Mouse (Mus musculus) lung, embryonic 14.5 days (tissue): ENCODE data around the gene Hkdc1. TPM values are rescaled to one million over a fixed set of nuclear protein-coding genes. Genes with fewer than 3 reads are reported as not detected.
"Not testable (repeated sequence)": the region's sequence is repeated elsewhere in the genome, so short reads cannot be mapped to it uniquely, and the experiment has no call there.

Experiments used
- ATAC-seq: fragments of 200-750 bp; cut with Nextera tagmentation; 2 replicates; pipeline ENCODE4 v1.8.0; 2017; ENCODE audit warnings: mild to moderate bottlenecking, moderate TSS enrichment, moderate library complexity; ENCODE audit not compliant: insufficient read depth
- DNase-seq: peaks from one replicate; pipeline ENCODE4 v3.0.0-alpha.2; 2015
- H3K27ac ChIP-seq: fragments of 300-500 bp; sonication (generic); 2 replicates; pipeline ENCODE4 v1.5.1; 2014; ENCODE audit warnings: low read depth, mild to moderate bottlenecking, moderate library complexity
- H3K27me3 ChIP-seq: fragments of 300-500 bp; sonication (generic); 2 replicates; pipeline ENCODE4 v1.6.1; 2014; ENCODE audit warnings: low read length, control low read depth; ENCODE audit not compliant: insufficient read depth
- H3K36me3 ChIP-seq: fragments of 300-500 bp; sonication (generic); 2 replicates; pipeline ENCODE4 v1.6.1; 2014; ENCODE audit warnings: control low read depth; ENCODE audit not compliant: insufficient read depth
- H3K4me1 ChIP-seq: fragments of 300-500 bp; sonication (generic); 2 replicates; pipeline ENCODE4 v1.6.1; 2014; ENCODE audit warnings: antibody characterized with exemption, control low read depth; ENCODE audit not compliant: insufficient read depth
- H3K4me2 ChIP-seq: fragments of 300-500 bp; sonication (generic); 2 replicates; pipeline ENCODE4 v1.6.1; 2014; ENCODE audit warnings: mild to moderate bottlenecking
- H3K4me3 ChIP-seq: fragments of 300-500 bp; sonication (generic); 2 replicates; pipeline ENCODE4 v1.5.1; 2014; ENCODE audit warnings: low read depth, low read length
- H3K9ac ChIP-seq: fragments of 300-500 bp; sonication (generic); 2 replicates; pipeline ENCODE4 v1.6.1; 2014
- H3K9me3 ChIP-seq: fragments of 300-500 bp; sonication (generic); 2 replicates; pipeline ENCODE4 v1.6.1; 2016; ENCODE audit warnings: low read depth, low read length, control low read depth
- CTCF ChIP-seq: IDR thresholded peaks from 2 replicates; pipeline ENCODE4 v1.5.1; 2016; ENCODE audit warnings: antibody characterized with exemption, low read depth
- WGBS: fragments of 180-500 bp; shearing (Covaris S2); extraction: QIAGEN DNeasy Blood & Tissue Kit; methylation state at CpG from one replicate; pipeline ENCODE4 v1.1.7; 2014; 5-methylcytosine and 5-hydroxymethylcytosine counted together
- polyA plus RNA-seq: library from polyadenylated mRNA; unstranded; fragments of >200 nt; fragmentation: Nextera tagmentation; extraction: Ambion mirVana; gene quantifications from 2 replicates; pipeline ENCODE4 v1.2.1, GENCODE M21; 2014

Hkdc1 gene
- 1.4 and 1.5 TPM in 2 replicates for polyA plus RNA-seq

DNA sequence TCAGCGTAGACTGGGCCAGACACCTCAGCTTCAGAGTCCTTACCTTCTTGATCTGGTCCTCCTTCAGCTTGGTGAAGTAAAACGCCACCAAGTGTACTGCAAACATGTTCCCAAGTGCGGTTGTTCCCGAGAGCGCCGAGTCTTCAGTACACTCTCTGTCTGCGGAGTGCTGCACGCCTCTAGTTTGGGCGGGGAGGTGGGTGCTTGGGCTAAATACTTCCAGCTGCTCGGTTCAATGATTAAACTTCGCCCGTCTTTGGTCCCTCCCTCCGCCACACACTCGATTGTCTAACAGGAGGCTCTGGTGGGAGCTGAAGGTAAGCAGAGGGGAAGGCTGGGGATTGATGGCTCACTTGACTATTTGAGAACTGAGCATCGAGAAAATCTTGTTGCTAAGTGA lies at the start of gene Hkdc1:
Gene Hkdc1, minus strand, starts transcription at position 237 of the 400 bp plus-strand sequence.
- DNase-seq, result peak; percentile 47
- peak within 1 kb of the TSS; percentile 21 for H3K27ac ChIP-seq
- no peak within 1 kb of the TSS for H3K4me3 ChIP-seq
- no peak within 1 kb of the TSS for H3K4me2 ChIP-seq
- TF ChIP-seq CTCF, result no peak
- H3K4me1 ChIP-seq, result 0 out of 2 replicates have a peak, but pooled peaks cover 4% of the 10 kb centered on the region
- no peaks in the 10 kb centered on the region for H3K36me3 ChIP-seq
- H3K9ac ChIP-seq, result no peak within 1 kb of the TSS
- H3K27me3 ChIP-seq, result no peaks in the 10 kb centered on the region
- peak; percentile 35; the same call in 1 of the 2 replicates for ATAC-seq
- WGBS, result 38% methylated on average over 15 of the region's 15 CpGs
- H3K9me3 ChIP-seq, result no peaks in the 10 kb centered on the region

DNA sequence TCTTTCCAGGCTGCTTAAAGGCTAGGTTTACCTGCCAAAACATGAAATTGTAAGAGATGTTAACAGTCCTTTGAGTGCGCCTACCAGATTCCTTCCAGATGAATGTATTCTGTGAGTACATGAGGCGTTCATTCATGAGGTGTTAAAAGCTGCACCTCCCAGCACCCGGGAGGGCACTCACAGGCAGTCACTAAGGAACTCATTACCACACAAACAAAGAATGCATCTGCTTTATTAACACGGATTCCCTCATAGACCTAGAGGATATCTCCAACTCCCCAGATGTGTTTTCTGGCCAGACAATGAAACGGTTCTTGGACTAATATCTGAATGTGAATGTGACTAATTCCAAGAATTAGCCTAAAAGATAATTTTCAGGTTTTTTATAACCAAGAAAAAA lies 48.8 kb upstream of the Hkdc1 start:
- H3K9me3 ChIP-seq, result no peaks in the 10 kb centered on the region
- no peak overlapping the region for H3K4me3 ChIP-seq
- 72% methylated on average over 5 of the region's 5 CpGs for WGBS
- no peaks in the 10 kb centered on the region for H3K4me1 ChIP-seq
- no peak for DNase-seq
- no peak overlapping the region for H3K9ac ChIP-seq
- no peak for ATAC-seq
- H3K27ac ChIP-seq, result no peak overlapping the region
- no peak for TF ChIP-seq CTCF
- H3K27me3 ChIP-seq, result no peaks in the 10 kb centered on the region
- H3K4me2 ChIP-seq, result no peak overlapping the region
- H3K36me3 ChIP-seq, result 0 out of 2 replicates have a peak, but pooled peaks cover 11% of the 10 kb centered on the region

DNA sequence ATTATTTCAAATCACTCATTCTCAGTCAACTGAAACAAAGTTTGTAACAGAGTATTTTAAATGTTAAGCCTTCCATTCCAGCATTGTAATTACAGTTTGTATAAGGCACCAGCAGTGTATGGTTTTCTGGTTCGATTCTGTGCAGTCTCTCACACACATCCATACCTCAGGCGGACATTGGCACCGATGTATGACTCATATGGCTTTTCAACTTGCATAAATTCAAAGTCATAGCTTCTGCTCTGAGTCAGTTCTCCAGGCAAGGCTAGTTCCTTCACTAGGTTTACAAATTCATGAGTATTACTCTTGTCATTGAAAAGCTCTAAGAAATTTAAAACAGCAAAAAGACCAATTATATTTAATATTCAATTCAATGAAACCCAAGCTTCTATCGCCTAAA lies 47.4 kb upstream of the Hkdc1 start:
- Histone ChIP-seq H3K4me2 (no peak overlapping the region), H3K36me3 (0 out of 2 replicates have a peak, but pooled peaks cover 5% of the 10 kb centered on the region), H3K27me3 (no peaks in the 10 kb centered on the region), H3K4me1 (no peaks in the 10 kb centered on the region), H3K9me3 (no peaks in the 10 kb centered on the region), H3K4me3 (no peak overlapping the region), H3K9ac (no peak overlapping the region), H3K27ac (no peak overlapping the region)
- ATAC-seq (no peak), DNase-seq (no peak)
- no peak for TF ChIP-seq CTCF
- 91% methylated on average over 4 of the region's 4 CpGs for WGBS

DNA sequence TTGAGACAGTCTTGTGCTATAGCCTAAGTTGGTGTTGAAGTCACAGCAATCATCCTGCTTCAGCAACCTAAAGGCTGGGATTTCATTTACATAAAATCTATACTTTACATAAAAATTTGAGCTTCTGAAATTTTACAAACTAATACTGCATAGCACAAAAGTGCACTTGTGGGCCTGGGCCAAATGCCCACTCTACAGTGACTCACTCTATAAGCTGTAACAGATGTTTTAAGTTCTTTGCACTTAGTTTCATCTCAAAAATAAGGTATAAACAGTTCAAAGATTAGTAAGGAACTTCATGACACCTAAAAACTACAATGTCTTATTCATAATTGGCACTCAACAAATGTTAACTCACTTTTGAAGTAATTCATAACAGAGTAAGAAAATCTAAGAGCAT lies 39.0 kb upstream of the Hkdc1 start:
- no peaks in the 10 kb centered on the region for H3K4me1 ChIP-seq
- no peak overlapping the region for H3K27ac ChIP-seq
- no peaks in the 10 kb centered on the region for H3K9me3 ChIP-seq
- no peak for DNase-seq
- H3K36me3 ChIP-seq, result peaks cover 49% of the 10 kb centered on the region
- no peak for TF ChIP-seq CTCF
- no peak overlapping the region for H3K9ac ChIP-seq
- no peak for ATAC-seq
- no peak overlapping the region for H3K4me2 ChIP-seq
- no peaks in the 10 kb centered on the region for H3K27me3 ChIP-seq
- no peak overlapping the region for H3K4me3 ChIP-seq

DNA sequence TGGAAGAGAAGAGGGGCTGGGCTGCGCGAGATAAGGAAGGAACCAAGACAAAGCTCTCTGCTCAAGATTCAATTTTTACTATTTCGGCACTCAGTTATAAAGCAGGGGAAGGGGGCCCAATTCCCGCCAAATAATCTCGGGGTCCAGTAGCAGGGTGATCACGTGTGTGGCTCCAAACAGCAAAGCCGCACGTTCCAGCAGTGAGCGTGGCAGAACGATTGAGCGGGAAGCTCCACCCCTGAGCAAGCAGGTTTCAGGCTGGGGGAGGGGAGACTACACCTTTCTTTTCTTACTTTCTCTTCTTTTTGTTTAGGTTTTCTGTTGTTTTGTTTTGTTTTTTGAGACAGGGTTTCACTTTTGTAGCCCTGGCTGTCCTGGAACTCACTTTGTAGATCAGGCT lies 29.7 kb upstream of the Hkdc1 start:
- ATAC-seq, H3K9ac ChIP-seq, H3K4me2 ChIP-seq, H3K4me3 ChIP-seq, DNase-seq, H3K27ac ChIP-seq, H3K4me1 ChIP-seq, H3K9me3 ChIP-seq, H3K27me3 ChIP-seq: not testable (repeated sequence)
- peaks cover 23% of the 10 kb centered on the region for H3K36me3 ChIP-seq
- 58% methylated on average over 11 of the region's 11 CpGs for WGBS

GRCm38 (mm10) chr10:62450280-62450640 lies 28.0 kb upstream of the Hkdc1 start:
- peak overlapping the region; percentile 99 for H3K4me3 ChIP-seq

GRCm38 (mm10) chr10:62449364-62450279 lies 27.3 kb upstream of the Hkdc1 start, which contains the start of the genes 4930507D05Rik and Supv3l1:
4930507D05Rik (plus strand) TSS chr10:62449489.
Supv3l1 (minus strand) TSS chr10:62449738.
- ATAC-seq (peak; percentile 93), DNase-seq (peak; percentile 94)
- Histone ChIP-seq H3K4me3 (peak within 1 kb of the TSS; percentile 99), H3K4me2 (peak within 1 kb of the TSS; percentile 77), H3K4me1 (0 out of 2 replicates have a peak, but pooled peaks cover 5% of the 10 kb centered on the region), H3K36me3 (peaks cover 30% of the 10 kb centered on the region), H3K9me3 (no peaks in the 10 kb centered on the region), H3K9ac (peak within 1 kb of the TSS; percentile 97), H3K27ac (peak within 1 kb of the TSS; percentile 83), H3K27me3 (no peaks in the 10 kb centered on the region)
- no peak for TF ChIP-seq CTCF
- WGBS, result under 1% methylated on average over 73 of the region's 73 CpGs

More at GRCm38 (mm10) chr10:62450280-62450640, 28.0 kb upstream of the Hkdc1 start:
- H3K4me1 ChIP-seq, result 0 out of 2 replicates have a peak, but pooled peaks cover 5% of the 10 kb centered on the region
- peak overlapping the region; percentile 77 for H3K4me2 ChIP-seq
- H3K36me3 ChIP-seq, result peaks cover 25% of the 10 kb centered on the region
- no peaks in the 10 kb centered on the region for H3K9me3 ChIP-seq
- peak overlapping the region; percentile 83 for H3K27ac ChIP-seq
- no peak for TF ChIP-seq CTCF
- 35% methylated on average over 18 of the region's 18 CpGs for WGBS
- H3K27me3 ChIP-seq, result no peaks in the 10 kb centered on the region
- no peak for DNase-seq
- ATAC-seq, result no peak
- peak overlapping the region; percentile 97; the same call in 1 of the 2 replicates for H3K9ac ChIP-seq
